Mouse (Mus musculus): ENCODE results near the gene Galns. TPM values are rescaled to one million over a fixed set of nuclear protein-coding genes. Genes with fewer than 3 reads are reported as not detected.
"Not testable (repeated sequence)": the region's sequence is repeated elsewhere in the genome, so short reads cannot be mapped to it uniquely, and the experiment has no call there.

Gene Galns
- polyA plus RNA-seq, 1 experiment from 2014 or later, result 5.2 TPM

GRCm38 (mm10) chr8:122579196-122579595, 32.1 kb downstream of the Galns start:
- peak; percentile 59 for DNase-seq (ENCODE audit: low spot score)
- Histone ChIP-seq H3K36me3 (replicated peaks) (peaks cover 12% of the 10 kb centered on the region), H3K9me3 (no peaks in the 10 kb centered on the region), H3K27me3 (replicated peaks; ENCODE audit: low read depth, poor library complexity, severe bottlenecking) (no peaks in the 10 kb centered on the region), H3K4me3 (peak overlapping the region; percentile 11; the same call in 1 of the 2 replicates), H3K4me1 (peaks cover 67% of the 10 kb centered on the region), H3K27ac (replicated peaks) (peak overlapping the region; percentile 71)
- WGBS, result 22% methylated on average over 7 of the region's 7 CpGs

DNA sequence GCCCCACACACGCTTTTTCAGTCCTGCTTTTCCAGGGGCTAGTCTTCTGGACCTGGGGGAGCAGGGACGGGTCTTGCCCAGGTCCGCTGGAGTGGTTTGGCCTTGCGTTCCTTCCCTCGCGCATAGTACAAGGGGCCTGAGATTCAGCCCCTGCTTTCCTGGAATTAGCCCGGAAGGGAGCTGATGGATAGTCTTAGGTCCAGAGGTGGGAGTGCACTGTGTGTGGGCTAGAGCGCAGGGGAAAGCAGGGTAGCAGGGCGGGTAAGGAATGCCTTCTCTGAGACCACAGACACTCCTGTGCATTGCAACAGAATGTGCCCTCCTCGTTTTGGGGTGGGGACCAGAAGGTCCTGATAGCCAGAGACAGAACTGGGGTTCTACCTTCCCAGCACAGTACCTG, 34.1 kb downstream of the Galns start:
- H3K4me3 ChIP-seq, result peak overlapping the region; percentile 72
- H3K36me3 ChIP-seq (replicated peaks), result peaks cover 33% of the 10 kb centered on the region
- peak overlapping the region; percentile 90 for H3K27ac ChIP-seq (replicated peaks)
- 44% methylated on average over 10 of the region's 10 CpGs for WGBS
- no peaks in the 10 kb centered on the region for H3K9me3 ChIP-seq
- H3K4me1 ChIP-seq, result peaks cover 84% of the 10 kb centered on the region
- no peaks in the 10 kb centered on the region for H3K27me3 ChIP-seq (replicated peaks; ENCODE audit: low read depth, poor library complexity, severe bottlenecking)
- DNase-seq (ENCODE audit: low spot score), result no peak

GRCm38 (mm10) chr8:122576648-122577022, 34.6 kb downstream of the Galns start, which contains the start of gene Aprt:
Gene Aprt (minus strand): TSS chr8:122576909.
- Histone ChIP-seq H3K27ac (replicated peaks) (peak within 1 kb of the TSS; percentile 90), H3K4me1 (peaks cover 84% of the 10 kb centered on the region)
- WGBS, result under 1% methylated on average over 39 of the region's 39 CpGs

DNA sequence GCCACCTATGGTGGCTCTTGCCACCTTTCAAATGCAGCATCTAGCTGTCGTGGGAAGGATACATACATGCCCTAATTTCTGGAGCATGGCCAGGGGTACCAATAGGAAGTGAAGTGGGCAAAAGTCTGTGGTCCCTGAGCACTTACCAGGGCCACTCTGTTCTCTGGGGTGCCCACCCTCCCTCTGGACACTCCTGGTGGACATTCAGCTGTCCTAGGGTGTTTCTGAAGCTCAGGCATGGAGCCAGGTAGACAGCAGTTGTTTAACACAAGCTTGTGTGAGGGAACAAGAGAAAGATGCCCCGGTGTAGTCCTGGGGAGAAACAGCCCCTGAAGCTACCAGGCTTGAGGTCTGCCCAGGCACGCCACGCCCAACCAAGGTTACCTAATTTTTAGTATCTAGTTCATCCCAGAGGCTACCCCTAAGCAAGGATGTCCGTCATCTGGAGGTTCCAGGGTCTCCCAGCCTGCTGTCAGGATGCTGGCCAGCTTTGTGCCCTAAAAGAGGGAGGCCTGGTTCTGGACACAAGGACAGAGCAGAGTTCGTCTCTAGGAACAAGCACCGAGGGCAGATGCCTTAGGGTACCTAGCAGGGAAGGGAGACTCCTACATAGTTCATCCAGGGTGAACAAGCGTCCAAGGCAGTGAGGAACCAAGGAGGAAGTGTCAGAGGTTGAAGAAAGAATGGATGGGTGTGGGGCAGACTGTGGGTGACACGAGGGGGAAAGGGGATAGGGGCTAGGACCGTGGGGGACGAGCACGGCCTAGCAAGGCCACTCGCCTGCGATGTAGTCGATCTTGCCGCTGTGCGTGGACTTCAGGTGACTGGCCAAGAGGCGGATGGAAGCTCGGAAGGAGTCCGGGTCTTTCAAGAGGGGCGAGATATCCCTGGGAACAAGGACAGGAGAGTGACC, 35.3 kb downstream of the Galns start:
- Histone ChIP-seq H3K27ac (replicated peaks) (peak overlapping the region; percentile 90), H3K9me3 (no peaks in the 10 kb centered on the region), H3K4me3 (peak overlapping the region; percentile 72), H3K4me1 (peaks cover 80% of the 10 kb centered on the region), H3K27me3 (replicated peaks; ENCODE audit: low read depth, poor library complexity, severe bottlenecking) (no peaks in the 10 kb centered on the region), H3K36me3 (replicated peaks) (peaks cover 44% of the 10 kb centered on the region)
- WGBS, result 18% methylated on average over 21 of the region's 21 CpGs
- peak; percentile 34 for DNase-seq (ENCODE audit: low spot score)

More at GRCm38 (mm10) chr8:122576648-122577022, 34.6 kb downstream of the Galns start, which contains the start of gene Aprt:
- peaks cover 38% of the 10 kb centered on the region for H3K36me3 ChIP-seq (replicated peaks)
- DNase-seq (ENCODE audit: low spot score), result peak; percentile 96
- H3K9me3 ChIP-seq, result no peaks in the 10 kb centered on the region
- peak within 1 kb of the TSS; percentile 72 for H3K4me3 ChIP-seq
- no peaks in the 10 kb centered on the region for H3K27me3 ChIP-seq (replicated peaks; ENCODE audit: low read depth, poor library complexity, severe bottlenecking)

GRCm38 (mm10) chr8:122575286-122575685, 36.0 kb downstream of the Galns start:
- H3K4me1 ChIP-seq, result peaks cover 76% of the 10 kb centered on the region
- 77% methylated on average over 8 of the region's 8 CpGs for WGBS
- peak overlapping the region; percentile 72 for H3K4me3 ChIP-seq
- DNase-seq (ENCODE audit: low spot score), result no peak
- H3K27me3 ChIP-seq (replicated peaks; ENCODE audit: low read depth, poor library complexity, severe bottlenecking), result no peaks in the 10 kb centered on the region
- H3K27ac ChIP-seq (replicated peaks), result peak overlapping the region; percentile 31
- H3K36me3 ChIP-seq (replicated peaks), result peaks cover 51% of the 10 kb centered on the region
- no peaks in the 10 kb centered on the region for H3K9me3 ChIP-seq

DNA sequence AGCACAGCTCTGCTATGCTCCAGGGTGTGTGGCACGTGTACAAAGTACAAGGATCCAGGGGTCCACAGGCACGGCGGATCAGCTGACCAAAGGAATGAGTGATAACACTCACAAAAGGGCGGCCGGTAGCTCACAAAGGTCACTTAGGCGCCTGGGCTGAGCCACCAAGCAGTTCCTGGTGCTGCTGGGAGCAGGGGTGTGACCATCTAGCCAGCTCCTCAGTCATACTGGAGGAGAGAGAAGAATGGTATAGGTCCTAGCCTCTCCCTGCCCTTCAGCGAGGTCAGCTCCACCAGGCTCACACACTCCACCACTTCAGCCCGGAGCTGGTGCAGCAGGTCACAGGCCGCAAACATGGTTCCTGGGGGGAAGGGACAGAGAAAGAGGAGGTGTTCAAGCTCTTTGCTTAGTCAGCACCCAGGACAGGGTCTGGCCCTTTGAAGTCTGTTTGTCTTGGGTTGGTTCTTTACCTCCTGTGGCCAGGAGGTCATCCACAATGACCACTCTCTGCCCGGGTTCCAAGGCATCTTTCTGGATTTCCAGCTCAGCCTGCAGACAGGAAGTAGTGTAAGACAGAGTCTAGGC, 36.5 kb downstream of the Galns start:
- Histone ChIP-seq H3K36me3 (replicated peaks) (peaks cover 56% of the 10 kb centered on the region), H3K27ac (replicated peaks) (no peak overlapping the region), H3K4me1 (peaks cover 76% of the 10 kb centered on the region), H3K27me3 (replicated peaks; ENCODE audit: low read depth, poor library complexity, severe bottlenecking) (no peaks in the 10 kb centered on the region), H3K9me3 (no peaks in the 10 kb centered on the region), H3K4me3 (peak overlapping the region; percentile 72; the same call in 1 of the 2 replicates)
- 55% methylated on average over 10 of the region's 10 CpGs for whole genome bisulfite sequencing
- DNase-seq (ENCODE audit: low spot score), result no peak

GRCm38 (mm10) chr8:122574264-122574663, 37.0 kb downstream of the Galns start:
- H3K27ac ChIP-seq (replicated peaks), result no peak overlapping the region
- peaks cover 61% of the 10 kb centered on the region for H3K36me3 ChIP-seq (replicated peaks)

DNA sequence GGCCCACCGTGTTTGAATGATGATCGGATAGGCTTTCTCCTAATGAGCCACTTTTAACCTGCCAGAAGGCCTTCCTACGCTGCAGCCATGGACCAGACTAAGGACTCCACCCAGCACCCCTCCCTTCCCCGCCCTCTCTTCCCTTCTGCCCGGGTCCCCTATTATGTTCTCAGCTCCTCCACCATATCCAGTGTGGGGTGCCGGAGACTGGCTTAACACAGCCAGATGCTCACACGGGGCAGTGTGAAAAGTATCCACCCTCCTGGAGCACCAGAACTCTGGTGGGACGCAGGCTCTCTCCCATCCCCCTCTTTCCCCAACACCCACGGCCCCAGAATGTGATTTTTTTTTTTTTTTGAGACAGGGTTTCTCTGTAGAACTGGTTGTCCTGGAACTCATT, 37.7 kb downstream of the Galns start:
- no peak for DNase-seq (ENCODE audit: low spot score)
- H3K9me3 ChIP-seq, result no peaks in the 10 kb centered on the region
- H3K4me1 ChIP-seq, result peaks cover 76% of the 10 kb centered on the region
- no peaks in the 10 kb centered on the region for H3K27me3 ChIP-seq (replicated peaks; ENCODE audit: low read depth, poor library complexity, severe bottlenecking)
- no peak overlapping the region for H3K4me3 ChIP-seq
- WGBS, result 67% methylated on average over 9 of the region's 9 CpGs
- no peak overlapping the region; the same call in 1 of the 2 replicates for H3K27ac ChIP-seq (replicated peaks)
- H3K36me3 ChIP-seq (replicated peaks), result peaks cover 67% of the 10 kb centered on the region

More at GRCm38 (mm10) chr8:122574264-122574663, 37.0 kb downstream of the Galns start:
- no peak for DNase-seq (ENCODE audit: low spot score)
- Histone ChIP-seq H3K4me3 (no peak overlapping the region), H3K4me1 (peaks cover 76% of the 10 kb centered on the region), H3K9me3 (no peaks in the 10 kb centered on the region), H3K27me3 (replicated peaks; ENCODE audit: low read depth, poor library complexity, severe bottlenecking) (no peaks in the 10 kb centered on the region)
- 64% methylated on average over 3 of the region's 3 CpGs for WGBS

DNA sequence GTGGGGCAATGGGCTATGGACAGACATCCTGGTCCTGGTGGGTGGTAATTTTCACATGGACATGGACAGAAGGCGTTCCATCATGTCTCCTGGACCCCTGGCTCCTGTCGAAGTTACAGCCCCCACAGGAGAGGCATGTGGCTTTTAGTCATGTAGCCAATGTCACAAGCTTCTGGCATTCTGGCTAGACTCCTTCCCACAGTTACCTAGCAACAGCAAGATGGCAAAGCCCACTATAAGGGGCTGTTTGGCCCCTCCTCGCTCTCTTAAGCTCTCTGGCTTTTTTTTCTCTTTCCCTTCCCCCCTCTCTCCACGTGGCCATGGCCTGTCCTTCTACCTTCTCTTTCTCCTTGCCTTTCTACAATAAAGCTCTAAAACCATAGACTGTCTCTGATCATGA, 38.1 kb downstream of the Galns start:
- Histone ChIP-seq H3K4me1 (peaks cover 74% of the 10 kb centered on the region), H3K36me3 (replicated peaks) (peaks cover 67% of the 10 kb centered on the region)

DNA sequence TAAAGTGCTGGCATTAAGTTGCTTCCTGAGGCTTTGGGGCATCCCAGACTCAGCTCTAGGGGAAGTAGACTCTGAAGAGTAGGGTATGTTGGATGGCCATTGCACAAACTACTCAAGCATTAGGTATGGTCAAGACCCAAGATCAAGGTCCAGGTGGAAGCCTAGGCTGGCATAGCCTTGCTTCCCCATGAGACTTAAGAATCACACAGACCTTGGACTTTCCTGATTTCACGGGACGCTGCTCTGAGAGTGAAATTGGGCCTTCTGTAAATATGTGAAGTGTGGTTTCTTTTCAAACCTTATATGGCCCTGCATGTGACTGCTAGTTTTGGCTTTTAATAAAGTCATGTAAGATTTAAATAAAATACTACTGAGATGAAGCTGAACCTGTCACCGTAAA, 38.5 kb downstream of the Galns start:
- DNase-seq (ENCODE audit: low spot score), result no peak
- H3K4me1 ChIP-seq, result peaks cover 75% of the 10 kb centered on the region
- no peaks in the 10 kb centered on the region for H3K27me3 ChIP-seq (replicated peaks; ENCODE audit: low read depth, poor library complexity, severe bottlenecking)
- H3K4me3 ChIP-seq, result no peak overlapping the region
- no peaks in the 10 kb centered on the region for H3K9me3 ChIP-seq
- H3K36me3 ChIP-seq (replicated peaks), result peaks cover 67% of the 10 kb centered on the region
- WGBS, result 91% methylated on average over 3 of the region's 3 CpGs
- no peak overlapping the region for H3K27ac ChIP-seq (replicated peaks)

More for the DNA sequence above, 38.1 kb downstream of the Galns start:
- 49% methylated on average over 4 of the region's 4 CpGs for WGBS
- not testable (repeated sequence) for H3K27ac ChIP-seq (replicated peaks); DNase-seq (ENCODE audit: low spot score); H3K4me3 ChIP-seq; H3K9me3 ChIP-seq; H3K27me3 ChIP-seq (replicated peaks; ENCODE audit: low read depth, poor library complexity, severe bottlenecking)

- Histone ChIP-seq H3K36me3 (replicated peaks) (peaks cover 67% of the 10 kb centered on the region), H3K27ac (replicated peaks) (no peak overlapping the region), H3K9me3 (no peaks in the 10 kb centered on the region), H3K4me3 (no peak overlapping the region), H3K4me1 (peaks cover 75% of the 10 kb centered on the region), H3K27me3 (replicated peaks; ENCODE audit: low read depth, poor library complexity, severe bottlenecking) (no peaks in the 10 kb centered on the region)
- no peak for DNase-seq (ENCODE audit: low spot score)
- 93% methylated on average over 17 of the region's 17 CpGs for WGBS
These were observed 39.5 kb downstream of the Galns start for GRCm38 (mm10) chr8:122571750-122572267.

DNA sequence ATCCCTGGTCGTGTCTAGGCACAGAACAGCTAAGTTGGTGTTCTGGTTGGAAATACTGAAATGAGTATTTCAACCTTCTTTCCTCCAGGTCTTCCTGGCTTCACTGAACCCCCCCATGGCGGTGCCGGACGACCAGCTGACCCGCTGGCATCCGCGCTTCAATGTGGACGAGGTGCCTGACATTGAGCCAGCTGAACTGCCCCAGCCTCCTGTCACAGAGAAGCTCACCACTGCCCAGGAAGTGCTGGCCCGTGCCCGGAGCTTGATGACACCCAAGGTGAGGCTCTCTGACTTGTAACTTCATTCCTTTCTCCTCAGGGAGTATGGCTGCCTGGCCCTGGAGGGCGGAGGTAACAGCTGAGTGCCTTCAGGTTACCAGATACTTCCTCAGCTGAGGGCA, 40.1 kb downstream of the Galns start:
- Histone ChIP-seq H3K36me3 (replicated peaks) (peaks cover 67% of the 10 kb centered on the region), H3K4me1 (peaks cover 75% of the 10 kb centered on the region), H3K4me3 (0 out of 2 replicates have a peak overlapping the region, but pooled peaks have one; percentile 1), H3K27ac (replicated peaks) (no peak overlapping the region), H3K9me3 (no peaks in the 10 kb centered on the region), H3K27me3 (replicated peaks; ENCODE audit: low read depth, poor library complexity, severe bottlenecking) (no peaks in the 10 kb centered on the region)
- DNase-seq (ENCODE audit: low spot score), result no peak
- WGBS, result 93% methylated on average over 11 of the region's 11 CpGs

Measured in embryonic facial prominence, embryonic 10.5 days (tissue).